Mouse (Mus musculus) ES-Bruce4 (cell line): ENCODE results near the gene Frmd8.

Source experiments
- EP300 ChIP-seq: IDR thresholded peaks from 2 replicates; pipeline ENCODE4 v1.6.1; 2011; ENCODE audit warnings: low read depth, low read length; ENCODE audit not compliant: insufficient read depth
- POLR2A ChIP-seq: IDR thresholded peaks from one replicate; pipeline ENCODE4 v1.8.1; 2011; ENCODE audit warnings: low read length; ENCODE audit not compliant: insufficient read depth

DNA sequence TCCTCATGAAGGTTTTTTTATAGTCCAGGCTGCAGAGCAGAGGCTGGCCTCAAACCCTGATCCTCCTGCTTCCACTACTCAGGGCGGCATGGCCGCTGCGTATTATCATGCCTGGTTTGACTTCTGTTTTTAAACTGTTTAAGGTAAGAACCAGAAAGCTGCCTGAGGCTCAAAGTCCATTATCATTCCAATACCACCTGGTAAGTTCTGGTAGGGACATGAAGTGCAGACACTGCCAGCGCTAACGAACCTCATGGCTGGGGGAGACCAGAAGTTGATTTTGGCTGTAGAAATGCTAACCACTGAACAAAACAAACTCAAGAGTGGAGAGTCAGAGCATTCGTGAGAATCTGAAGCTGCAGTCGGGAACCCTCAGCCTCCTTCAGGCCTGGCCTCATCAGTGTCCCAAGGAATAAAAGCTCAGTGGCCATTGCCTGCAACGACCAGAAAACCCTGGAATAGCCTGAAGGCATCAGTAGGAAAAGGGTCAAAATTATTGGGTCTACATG, 39.1 kb downstream of the Frmd8 start:
- TF ChIP-seq EP300, result no peak
- no peak for TF ChIP-seq POLR2A
